Mouse (Mus musculus) granulocyte monocyte progenitor cell, adult 5-6 weeks (primary cell): ENCODE results near the gene Tnni3. TPM values are rescaled to one million over a fixed set of nuclear protein-coding genes. Genes with fewer than 3 reads are reported as not detected.

Source experiments
- ATAC-seq: replicated peaks from 2 replicates; pipeline ENCODE4 v1.8.0; 2016; ENCODE audit warnings: mild to moderate bottlenecking, moderate TSS enrichment, inconsistent platforms; ENCODE audit not compliant: poor library complexity, severe bottlenecking
- total RNA-seq, 2 experiments: library from RNA; stranded (forward) in 1 of 2; stranded (reverse) in 1 of 2; fragments of 200-712, 200-1000 nt in 1 of 2; fragments of >200 nt in 1 of 2; fragmentation: Nextera tagmentation in 1 of 2; gene quantifications; 2 replicates each; pipeline ENCODE4 v1.2.3; 2014 to 2017

Tnni3 gene
- total RNA-seq, 2 experiments from 2014 or later, result 2.7 TPM; not detected in 1

DNA sequence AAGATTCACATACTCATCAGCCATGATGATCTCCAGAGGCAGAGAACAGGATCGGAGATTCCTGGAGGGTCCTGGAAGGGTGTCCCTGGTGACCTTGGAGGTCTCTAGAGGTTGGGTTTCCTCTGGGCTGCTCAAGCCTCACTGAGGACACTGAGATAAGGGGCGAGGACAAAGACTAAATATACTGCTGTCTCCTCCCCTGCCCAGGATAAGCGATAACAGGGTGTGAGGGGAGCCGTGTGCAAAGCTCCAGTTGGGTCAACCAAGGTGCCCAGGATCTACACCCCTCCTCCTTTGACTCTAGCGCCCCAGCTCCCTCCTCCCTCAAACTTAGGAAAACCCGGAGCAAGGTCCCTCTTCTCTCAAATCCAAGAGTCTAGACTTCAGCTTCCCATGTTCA is 1.7 kb downstream of the Tnni3 start:
- no peak for ATAC-seq

DNA sequence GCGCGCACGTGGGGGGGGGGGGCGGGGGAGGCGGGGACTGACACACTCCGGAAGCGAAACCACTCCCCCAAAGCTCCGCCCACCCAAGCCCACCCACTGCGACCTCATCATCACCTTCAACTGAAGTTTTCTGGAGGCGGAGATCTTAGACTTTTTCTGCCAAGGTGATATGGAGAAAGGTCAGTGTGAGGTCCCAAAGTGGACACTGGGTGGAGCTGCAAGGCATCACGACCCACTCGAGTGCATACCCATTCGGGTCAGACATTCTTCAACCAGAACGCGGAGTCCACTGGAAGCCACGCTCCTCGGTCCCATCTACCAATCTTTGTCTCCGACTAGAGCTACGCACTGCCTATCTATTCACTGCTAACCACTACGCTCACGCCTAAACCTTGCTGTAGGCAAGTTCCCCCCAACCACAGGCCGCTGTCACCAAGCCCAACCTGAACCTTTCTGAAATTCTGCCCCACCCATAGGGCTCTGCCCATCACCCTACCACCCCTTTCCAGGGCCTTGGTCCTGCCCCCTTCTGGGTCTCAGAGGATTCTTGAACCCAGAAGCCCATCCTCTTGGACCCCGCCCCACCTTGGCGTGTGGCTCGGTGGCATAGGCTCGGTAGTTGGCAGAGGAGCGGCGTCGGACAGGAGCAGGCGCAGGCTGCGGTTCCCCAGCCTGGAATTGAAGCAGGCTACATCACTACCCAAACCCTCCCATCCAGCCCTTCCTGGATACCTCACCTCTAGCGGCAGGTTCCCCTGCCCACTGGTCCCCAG is 2.6 kb downstream of the Tnni3 start:
- ATAC-seq, result no peak

GRCm38 (mm10) chr7:4518487-4518886 is 5.5 kb downstream of the Tnni3 start:
- peak; percentile 31; the same call in 1 of the 2 replicates for ATAC-seq

DNA sequence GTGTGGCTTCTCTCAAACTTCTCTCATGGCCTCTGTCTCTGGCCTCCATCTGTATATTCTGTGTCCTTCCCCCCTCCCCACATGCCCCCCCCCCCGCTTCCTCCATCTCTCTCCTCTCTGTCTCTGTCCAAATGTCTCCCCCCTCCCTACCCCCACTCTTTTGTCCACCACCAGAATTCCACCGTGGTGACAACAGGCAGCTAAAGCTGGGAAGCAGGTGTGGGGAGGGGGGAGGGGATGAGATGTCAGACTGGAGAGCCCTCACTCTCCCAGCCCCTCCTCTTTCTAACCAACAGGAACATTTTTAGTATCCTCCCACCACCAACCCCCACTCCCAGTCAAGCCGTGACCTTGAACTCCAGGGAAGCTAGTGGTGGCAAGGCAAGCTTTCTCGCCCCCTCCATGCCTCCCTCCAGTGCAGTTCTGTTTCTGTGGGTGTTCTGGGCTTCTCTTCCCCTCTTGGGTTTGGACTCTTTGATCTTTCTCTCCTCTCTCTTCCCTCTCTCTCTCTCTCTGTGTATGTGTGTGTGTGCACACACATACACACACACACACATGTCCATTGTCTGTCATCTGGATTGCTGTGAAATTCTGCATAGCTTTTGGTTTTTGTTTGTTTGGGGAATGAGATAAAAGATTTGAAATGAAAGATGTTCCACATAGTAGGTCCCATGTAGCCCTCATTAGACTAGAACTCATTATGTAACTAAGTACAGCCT is 7.5 kb downstream of the Tnni3 start, which contains the start of gene Tnnt1:
Gene Tnnt1 (minus strand): TSS at position 51 of the 719 bp plus-strand sequence.
- no peak for ATAC-seq

DNA sequence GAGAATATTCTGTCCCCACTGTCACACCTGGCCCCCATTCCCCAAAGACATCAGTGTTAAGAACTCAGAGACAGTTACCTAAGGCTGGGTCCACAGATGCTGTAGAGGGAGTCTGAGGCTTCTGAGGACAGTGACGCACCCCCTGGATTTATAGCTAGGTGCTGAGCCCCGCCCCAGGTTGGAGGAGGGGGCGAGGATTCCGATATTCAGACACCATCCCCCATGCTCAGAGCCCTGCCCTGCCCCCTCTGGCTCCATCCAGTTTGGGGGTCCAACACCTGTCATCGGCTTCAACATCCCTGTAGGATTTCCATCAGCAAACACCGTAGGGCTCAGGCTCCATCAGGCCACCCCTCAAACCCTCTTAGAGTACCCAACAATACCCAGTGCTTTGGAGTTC is 8.2 kb downstream of the Tnni3 start:
- ATAC-seq, result no peak

- no peak for ATAC-seq
Observed at GRCm38 (mm10) chr7:4513829-4514712, 10.0 kb downstream of the Tnni3 start.

GRCm38 (mm10) chr7:4513236-4513635 is 10.8 kb downstream of the Tnni3 start:
- ATAC-seq, result peak; percentile 49

DNA sequence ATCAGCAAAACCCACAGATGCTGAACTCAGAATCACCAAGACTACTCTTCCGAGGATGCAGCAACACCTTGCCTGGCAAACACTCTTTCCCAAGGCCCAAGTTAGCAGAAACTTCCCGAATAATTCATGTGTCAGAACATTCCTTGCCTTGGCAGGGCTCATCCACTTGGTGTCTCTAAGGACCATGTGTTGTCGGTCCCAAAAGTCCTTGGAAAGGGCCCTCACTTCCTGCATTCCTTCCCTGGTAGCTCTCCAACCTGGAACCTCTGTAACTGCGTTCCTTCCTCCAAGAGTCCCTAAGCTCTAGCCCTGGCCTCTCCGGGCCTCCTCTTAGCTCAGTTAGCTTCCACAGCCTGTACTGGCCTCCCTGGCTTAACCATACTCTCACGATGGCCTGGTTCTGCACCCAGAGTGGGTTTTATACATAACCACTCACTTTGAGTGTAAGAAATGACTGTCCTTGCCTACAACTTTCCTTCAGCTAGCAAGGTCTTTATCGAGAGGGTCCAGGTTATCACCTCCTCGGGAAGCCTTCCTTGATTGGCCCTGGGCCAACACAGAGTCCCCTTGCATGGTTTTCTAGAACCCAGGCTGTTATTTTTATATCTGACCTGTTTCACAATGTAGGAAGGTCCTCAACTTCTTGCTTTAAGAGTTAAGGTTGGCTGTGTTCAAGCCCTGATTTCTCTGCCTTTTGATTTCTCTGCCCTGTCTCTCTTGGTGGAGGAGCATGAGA is 12.4 kb downstream of the Tnni3 start:
- no peak for ATAC-seq

DNA sequence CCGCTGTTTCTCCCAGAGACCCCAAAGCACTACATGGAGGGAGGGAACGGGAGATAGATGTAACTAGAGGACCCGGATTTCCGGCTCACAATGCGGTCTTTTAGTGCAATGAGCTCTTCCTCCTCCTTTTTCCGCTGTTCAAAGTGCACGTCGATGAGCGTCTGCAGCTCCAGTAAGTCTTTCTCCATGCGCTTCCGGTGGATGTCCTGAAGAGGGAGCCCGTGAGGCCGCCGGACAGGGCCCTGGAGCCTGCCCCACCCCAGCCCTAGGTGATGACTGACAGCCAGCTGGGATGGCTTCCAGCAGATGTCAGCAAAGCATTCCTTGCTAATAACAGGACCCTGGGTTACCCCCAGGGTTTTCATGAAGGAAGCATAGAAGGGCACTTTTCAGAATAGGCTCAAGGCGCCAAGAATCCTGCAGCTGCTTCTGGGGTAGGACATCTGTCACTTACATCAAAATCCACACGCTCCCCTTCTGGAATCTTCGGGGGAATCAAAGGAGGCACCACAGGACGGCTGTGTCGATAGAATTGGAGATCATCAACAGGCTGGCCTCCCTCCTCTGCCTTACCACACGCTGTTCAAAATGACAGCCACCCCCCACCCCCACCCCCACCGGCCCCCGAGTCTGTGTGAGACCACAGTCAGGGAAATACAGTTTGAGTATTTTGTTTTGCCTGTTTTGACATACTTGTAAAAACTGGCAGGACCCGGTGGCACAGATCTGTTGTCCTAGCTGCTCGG is 14.0 kb downstream of the Tnni3 start:
- peak; percentile 88 for ATAC-seq

DNA sequence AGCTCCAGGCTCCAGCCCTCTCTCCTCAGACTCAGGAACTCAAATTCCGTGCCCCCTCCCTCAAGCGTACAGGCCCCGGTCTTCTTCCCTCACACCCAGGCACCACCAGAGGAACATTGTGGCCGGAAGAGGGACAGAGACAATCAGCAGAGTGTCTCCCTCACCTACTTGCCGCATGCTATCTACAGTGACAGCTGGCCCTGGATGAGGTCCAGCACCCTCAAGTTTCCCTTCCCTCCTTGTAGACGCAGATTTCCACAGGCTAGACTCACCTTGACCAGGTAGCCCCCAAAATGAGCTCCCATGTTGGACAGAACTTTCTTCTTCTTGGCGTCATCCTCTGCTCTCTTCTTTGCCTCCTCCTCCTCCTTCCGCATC is 15.3 kb downstream of the Tnni3 start:
- no peak for ATAC-seq

DNA sequence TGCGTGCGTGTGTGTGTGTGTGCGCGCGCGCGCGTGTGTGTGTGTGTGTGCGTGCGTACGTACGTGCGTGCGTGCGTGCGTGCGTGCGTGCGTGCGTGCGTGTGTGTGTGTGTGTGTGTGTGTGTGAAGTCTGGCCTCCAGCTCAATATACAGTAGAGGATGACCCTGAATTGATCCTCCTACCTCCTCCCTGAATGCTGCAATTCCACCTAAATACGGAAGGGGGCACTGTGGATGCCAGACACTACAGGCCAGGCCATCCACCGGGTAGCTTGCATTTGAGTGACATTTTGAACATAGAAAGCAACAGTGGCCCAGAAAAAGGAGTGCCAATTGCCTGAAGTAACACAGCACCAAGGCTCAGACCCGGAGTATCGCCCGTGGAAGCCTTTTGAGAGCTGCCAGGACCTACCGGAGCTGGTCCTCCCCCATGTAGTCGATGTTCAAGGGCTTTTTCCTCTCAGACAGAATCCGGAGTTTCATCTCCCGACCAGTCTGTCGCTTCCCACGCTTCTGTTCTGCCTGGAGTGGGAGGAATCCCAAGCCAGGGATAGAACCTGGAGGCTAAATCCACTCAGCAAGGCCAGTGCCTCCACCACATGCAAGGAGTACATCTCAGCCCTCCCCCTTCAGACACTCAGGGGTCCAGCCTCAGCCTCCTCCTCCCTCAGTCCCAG is 15.8 kb downstream of the Tnni3 start:
- ATAC-seq, result no peak

GRCm38 (mm10) chr7:4507220-4507619 is 16.8 kb downstream of the Tnni3 start:
- no peak for ATAC-seq

- ATAC-seq, result peak; percentile 32
Observed at GRCm38 (mm10) chr7:4504646-4505435, 19.2 kb downstream of the Tnni3 start.

- ATAC-seq, result peak; percentile 7
Observed at GRCm38 (mm10) chr7:4503858-4504257, 20.2 kb downstream of the Tnni3 start.

GRCm38 (mm10) chr7:4503100-4503499 is 20.9 kb downstream of the Tnni3 start:
- ATAC-seq, result no peak

- ATAC-seq, result no peak
Observed at GRCm38 (mm10) chr7:4502421-4503090, 21.5 kb downstream of the Tnni3 start.

DNA sequence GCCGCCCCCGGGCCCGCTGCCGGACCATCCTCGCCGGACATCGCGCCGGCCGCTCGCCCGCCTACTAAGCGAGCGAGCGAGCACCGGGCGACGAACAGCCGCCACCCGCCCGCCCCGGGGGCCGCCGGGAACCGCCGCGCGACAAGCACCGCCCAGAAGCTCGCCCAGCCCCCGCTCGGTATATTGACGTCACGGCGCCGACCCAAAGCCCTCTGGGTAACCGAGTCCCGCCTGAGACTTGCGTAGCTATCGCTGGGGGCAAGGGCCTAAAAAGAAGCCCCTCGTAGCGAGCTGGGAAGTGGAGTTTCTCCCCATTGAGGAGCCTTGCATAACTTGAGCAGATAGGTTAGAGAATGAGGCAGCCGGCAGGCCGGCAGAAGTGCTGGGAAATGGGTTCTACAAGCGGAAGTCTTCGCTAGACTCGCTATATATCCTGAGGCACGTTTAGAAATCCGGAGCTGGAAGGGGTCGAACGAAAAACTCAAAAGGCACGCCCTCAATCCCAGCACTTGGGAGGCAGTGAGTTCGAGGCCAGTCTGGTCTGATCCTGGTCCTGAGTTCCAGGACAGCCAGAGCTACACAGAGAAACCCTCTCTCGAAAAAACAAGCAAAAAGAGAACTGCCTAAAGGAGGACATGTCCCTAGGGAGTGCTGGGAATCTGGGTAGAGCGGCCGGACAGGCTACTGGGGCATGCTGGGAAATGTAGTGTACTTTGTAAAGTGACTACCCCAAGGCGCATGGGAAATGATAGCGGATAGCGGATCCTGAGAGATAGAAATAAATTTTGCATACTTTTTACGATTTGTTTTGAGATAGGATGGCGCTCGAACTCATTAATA is 22.3 kb downstream of the Tnni3 start, which contains the start of gene Ppp1r12c:
Gene Ppp1r12c (minus strand): TSS at position 123 of the 840 bp plus-strand sequence.
- ATAC-seq, result peak; percentile 65
